Mouse (Mus musculus) gastrocnemius, adult 18-20 months (tissue): Measurements from ENCODE around the gene Plekhg4. TPM values are rescaled to one million over a fixed set of nuclear protein-coding genes. Genes with fewer than 3 reads are reported as not detected.
A peak's percentile ranks its signal among the peaks of the same experiment; 100 is the strongest.

Experiments
- DNase-seq: peaks from one replicate; pipeline ENCODE4 v3.0.0; 2021; ENCODE audit warnings: low spot score
- total RNA-seq, 2 experiments: library from RNA; stranded (reverse); gene quantifications; 2 replicates each; pipeline ENCODE4 v1.2.3; 2021

Plekhg4 gene
- total RNA-seq, 2 experiments from 2014 or later = 0.09 TPM; not detected in 1

- DNase-seq = no peak
Observed at GRCm38 (mm10) chr8:105403467-105403866, 30.4 kb downstream of the Plekhg4 start.

DNA sequence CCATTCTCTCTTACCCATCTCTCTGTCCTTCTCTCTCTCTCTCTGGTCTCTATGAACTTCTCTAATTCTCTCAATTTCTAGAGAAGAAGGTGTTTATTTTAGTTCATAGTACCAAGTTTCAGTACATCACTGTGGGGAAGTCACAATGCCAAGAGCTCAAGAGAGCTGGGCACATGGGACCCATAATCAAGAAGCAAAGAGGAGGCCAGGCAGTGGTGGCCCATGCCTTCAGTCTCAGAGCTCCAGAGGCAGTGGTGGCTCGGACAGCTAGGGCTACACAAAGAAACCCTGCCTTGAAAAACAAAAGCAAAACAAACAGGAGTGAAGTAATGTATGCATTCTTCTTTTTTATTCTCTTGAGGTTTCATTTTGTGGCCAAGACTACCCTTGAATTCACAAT is 31.4 kb downstream of the Plekhg4 start:
- DNase-seq = no peak

DNA sequence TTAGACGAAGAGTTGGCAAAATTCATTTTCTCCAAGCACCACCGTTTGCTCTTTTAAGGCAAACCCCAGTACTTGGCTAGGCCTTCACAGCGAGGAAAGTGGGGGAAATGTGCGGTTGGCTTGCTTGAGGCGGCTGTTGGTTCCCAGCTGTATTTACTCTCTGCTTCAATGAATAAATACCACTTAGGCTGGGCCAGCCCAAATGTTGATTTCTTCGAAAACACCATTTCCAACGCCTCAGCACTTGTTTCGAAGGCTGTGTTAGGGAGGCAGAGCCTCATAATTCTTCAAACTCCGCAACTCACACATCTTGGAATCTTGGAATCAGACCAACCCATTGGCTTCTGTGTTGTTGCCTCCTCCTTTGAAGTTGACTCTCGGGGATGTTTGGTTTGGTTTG is 33.3 kb downstream of the Plekhg4 start:
- no peak for DNase-seq

DNA sequence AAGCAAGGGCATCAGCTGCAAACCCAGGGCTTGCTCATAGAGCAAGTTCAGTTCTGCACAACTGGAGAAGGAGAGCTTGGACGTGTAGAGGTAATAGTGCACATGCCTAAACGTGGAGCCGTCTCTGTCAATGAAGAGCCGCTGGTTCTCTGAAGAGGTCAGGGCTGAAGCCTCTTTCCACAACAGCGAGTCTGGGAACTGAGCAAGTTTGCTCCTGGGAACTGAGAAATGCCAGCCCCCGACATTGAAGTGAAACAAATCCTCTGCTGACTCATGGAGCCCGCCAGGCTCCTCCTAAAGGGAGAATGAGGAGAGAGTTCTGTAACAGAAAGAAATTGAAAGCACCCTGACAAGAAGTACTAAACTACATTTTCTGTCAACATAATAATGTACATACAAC is 35.3 kb downstream of the Plekhg4 start:
- no peak for DNase-seq

- DNase-seq = no peak
Observed at GRCm38 (mm10) chr8:105409947-105410346, 36.9 kb downstream of the Plekhg4 start.

- DNase-seq = peak; percentile 60
Observed at GRCm38 (mm10) chr8:105413391-105413790, 40.3 kb downstream of the Plekhg4 start, which contains the start of the genes Kctd19 and Lrrc36. Kctd19 (minus strand) TSS chr8:105413502. Lrrc36 (plus strand) TSS chr8:105413571.

DNA sequence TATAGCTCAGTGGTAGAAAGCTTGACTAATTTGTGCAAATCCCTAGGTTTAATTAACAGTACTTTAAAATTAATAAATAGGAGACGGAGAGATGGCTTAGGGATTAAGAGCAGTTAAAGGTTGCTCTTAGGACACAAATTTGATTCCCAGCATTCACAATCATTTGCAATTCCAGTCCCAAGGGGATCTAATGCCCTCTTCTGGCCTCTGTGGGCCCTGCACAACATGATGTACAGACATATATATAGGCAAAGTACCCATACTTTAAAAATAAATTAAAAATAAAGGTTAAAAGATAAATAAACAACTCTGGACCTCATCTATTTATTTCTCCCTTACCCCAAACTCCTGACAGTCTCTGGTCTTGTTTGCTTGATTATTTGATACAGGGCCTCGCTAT is 45.9 kb downstream of the Plekhg4 start:
- DNase-seq = no peak

GRCm38 (mm10) chr8:105419800-105420199 is 46.7 kb downstream of the Plekhg4 start:
- DNase-seq = no peak

- no peak for DNase-seq
Observed at GRCm38 (mm10) chr8:105422006-105422405, 48.9 kb downstream of the Plekhg4 start.

DNA sequence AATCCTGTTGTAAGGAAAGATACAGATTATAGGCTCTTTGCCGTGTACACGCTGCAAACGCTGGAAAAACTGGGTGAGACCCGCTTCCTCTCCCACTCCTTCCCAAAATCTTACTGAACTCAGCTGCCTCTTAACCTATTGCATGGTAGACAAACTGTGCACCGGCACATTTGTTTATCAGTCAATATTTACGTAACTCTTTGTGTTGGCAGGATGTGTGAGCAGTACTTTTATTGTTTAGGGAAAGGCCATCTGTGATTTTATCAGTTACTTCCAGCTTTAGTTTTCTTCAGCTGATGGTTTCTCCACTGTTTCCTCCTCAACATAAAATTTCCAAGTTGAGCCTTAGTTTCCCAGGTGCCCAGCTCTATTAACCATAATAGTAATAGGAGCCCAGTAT is 53.8 kb downstream of the Plekhg4 start:
- DNase-seq = no peak

DNA sequence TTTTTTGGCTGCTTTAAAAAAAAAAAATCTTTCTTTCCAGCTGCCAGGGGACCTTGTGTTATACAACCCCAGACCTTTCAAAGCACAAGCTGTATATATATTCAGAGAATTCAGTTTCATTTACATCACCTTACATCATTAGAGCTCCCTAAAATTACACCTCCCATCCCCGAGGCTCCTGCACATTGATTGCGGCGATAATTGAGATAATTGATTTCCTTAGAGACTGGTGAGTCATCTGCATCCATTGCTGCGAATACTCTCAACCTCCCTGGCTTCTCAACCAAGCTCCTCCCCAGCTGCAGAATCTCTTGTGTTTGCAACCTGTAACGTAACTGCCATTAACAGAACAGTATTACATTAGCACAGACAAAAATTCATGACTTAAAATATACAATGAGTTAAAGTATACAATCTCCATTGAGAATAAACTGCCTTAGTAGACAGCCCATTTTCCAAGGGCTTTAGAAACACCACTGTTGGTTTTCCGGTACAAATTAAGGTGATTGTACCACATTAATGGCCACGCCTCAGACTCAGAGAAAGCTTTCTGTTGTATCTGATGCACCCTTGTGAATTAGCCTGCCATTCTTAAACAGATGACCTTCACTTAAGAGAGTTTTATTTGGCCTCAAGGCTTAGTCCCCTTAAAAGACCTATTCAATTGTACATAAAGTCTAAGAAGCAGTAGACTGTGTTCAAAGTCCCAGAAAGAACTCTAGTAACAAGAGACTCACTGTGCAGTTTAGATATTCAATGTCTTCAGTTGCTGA is 58.9 kb downstream of the Plekhg4 start:
- DNase-seq = no peak

Other genes starting within 250 kb of the Plekhg4 start
- gene Ces4a, start 241.5 kb upstream of the Plekhg4 start, total RNA-seq = not detected
- gene Cbfb, start 202.6 kb upstream of the Plekhg4 start, total RNA-seq = 10 to 100 TPM; 80.3 to 88.8 TPM
- gene D230025D16Rik, start 148.1 kb upstream of the Plekhg4 start, total RNA-seq = 10 to 100 TPM; 39.5 to 47.6 TPM
- 1 to 10 TPM; 1.3 to 1.9 TPM for gene B3gnt9, start 118.1 kb upstream of the Plekhg4 start, total RNA-seq
- 1 to 10 TPM; 2.8 to 3.3 TPM for gene Tradd, start 108.7 kb upstream of the Plekhg4 start, total RNA-seq
- under 1 TPM; 0.55 to 0.71 TPM for gene Fbxl8, start 108.6 kb upstream of the Plekhg4 start, total RNA-seq
- 10 to 100 TPM in 1 of 2 experiments, 1 to 10 TPM in 1; 9.8 to 11.1 TPM for gene Hsf4, start 103.5 kb upstream of the Plekhg4 start, total RNA-seq
- 10 to 100 TPM; 32.7 to 38.9 TPM for gene Nol3, start 97.1 kb upstream of the Plekhg4 start, total RNA-seq
- gene 4931428F04Rik, start 83.4 kb upstream of the Plekhg4 start, total RNA-seq = under 1 TPM; 0.53 to 0.74 TPM
- gene Exoc3l, start 77.2 kb upstream of the Plekhg4 start, total RNA-seq = 1 to 10 TPM in 1 of 2 experiments, under 1 TPM in 1; 0.85 to 1.3 TPM
- 10 to 100 TPM; 31.2 to 31.7 TPM for gene E2f4, start 75.6 kb upstream of the Plekhg4 start, total RNA-seq
- gene Elmo3, start 67.7 kb upstream of the Plekhg4 start, total RNA-seq = 1 to 10 TPM; 1.3 to 2.2 TPM
- gene Lrrc29, start 47.0 kb upstream of the Plekhg4 start, total RNA-seq = 1 to 10 TPM in 1 of 2 experiments, under 1 TPM in 1; 0.89 to 1.4 TPM
- 10 to 100 TPM; 21.1 to 22.6 TPM for gene Tmem208, start 46.9 kb upstream of the Plekhg4 start, total RNA-seq
- gene Fhod1, start 25.3 kb upstream of the Plekhg4 start, total RNA-seq = 10 to 100 TPM; 19.7 to 26.1 TPM
- under 1 TPM; 0.25 to 0.50 TPM for gene Slc9a5, start 24.4 kb upstream of the Plekhg4 start, total RNA-seq
- gene Kctd19, start 40.2 kb downstream of the Plekhg4 start, total RNA-seq = under 1 TPM in 1 of 2 experiments, not detected in 1; 0.21 TPM
- under 1 TPM; 0.41 to 0.64 TPM for gene Lrrc36, start 40.3 kb downstream of the Plekhg4 start, total RNA-seq
- 10 to 100 TPM; 47.9 to 56.7 TPM for gene Tppp3, start 98.3 kb downstream of the Plekhg4 start, total RNA-seq
- gene Zdhhc1, start 123.6 kb downstream of the Plekhg4 start, total RNA-seq = 10 to 100 TPM; 10.3 to 11.6 TPM
- gene Hsd11b2, start 145.5 kb downstream of the Plekhg4 start, total RNA-seq = under 1 TPM in 1 of 2 experiments, not detected in 1; 0.11 TPM
- 10 to 100 TPM; 40.1 to 42.7 TPM for gene Atp6v0d1, start 192.8 kb downstream of the Plekhg4 start, total RNA-seq
- gene Ripor1, start 232.0 kb downstream of the Plekhg4 start, total RNA-seq = 10 to 100 TPM; 17.1 to 21.7 TPM